Mouse (Mus musculus) NIH3T3 (cell line): Measurements from ENCODE around the gene Csrp1.

ENCODE experiments used
- DNase-seq: peaks from one replicate; pipeline ENCODE4 v3.0.0-alpha.2; 2012; ENCODE audit warnings: low read depth

The Csrp1 gene

DNA sequence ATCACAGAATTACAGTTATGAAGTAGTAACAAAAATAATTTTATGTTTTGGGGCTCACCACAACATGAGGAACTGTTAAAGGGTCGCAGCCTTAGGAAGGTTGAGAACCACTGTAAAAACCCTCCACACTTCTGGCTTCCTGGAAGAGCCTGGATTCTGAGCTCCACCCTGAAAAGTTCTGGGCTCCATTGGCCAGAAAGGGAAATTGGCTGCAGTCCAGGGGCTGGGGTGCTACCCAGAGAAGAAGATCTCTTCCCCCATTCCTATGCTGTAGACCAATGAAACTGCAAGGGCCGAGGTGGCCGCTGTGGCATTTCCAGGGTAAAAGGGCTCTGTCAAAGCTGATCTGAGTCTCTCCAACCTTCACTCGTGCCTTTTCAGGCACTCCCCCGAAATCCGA is 21.8 kb upstream of the Csrp1 start:
- DNase-seq, result peak; percentile 43

DNA sequence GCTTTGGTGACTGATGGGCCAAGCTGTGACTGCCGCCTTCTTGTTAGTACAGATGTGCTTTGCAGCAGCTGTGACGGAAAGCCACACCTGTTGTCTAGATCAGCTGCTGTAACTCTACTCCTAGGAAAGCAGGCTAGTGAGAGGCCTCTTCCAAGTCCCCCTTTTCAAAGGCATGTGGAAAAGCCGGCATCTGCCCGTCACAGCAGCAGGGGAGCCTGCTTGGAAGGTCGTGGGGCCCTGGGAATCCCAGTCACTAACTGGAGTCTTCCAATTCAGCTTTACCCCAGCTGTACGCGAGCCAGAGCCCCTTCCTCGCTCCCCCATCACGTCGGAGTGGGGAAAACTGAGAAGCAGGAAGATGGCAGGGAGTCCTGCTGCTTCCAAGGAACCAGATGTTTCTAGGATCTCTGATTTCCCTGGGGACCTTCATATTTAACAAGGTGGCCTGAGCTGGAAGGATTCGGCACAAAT is 21.4 kb upstream of the Csrp1 start:
- no peak for DNase-seq

DNA sequence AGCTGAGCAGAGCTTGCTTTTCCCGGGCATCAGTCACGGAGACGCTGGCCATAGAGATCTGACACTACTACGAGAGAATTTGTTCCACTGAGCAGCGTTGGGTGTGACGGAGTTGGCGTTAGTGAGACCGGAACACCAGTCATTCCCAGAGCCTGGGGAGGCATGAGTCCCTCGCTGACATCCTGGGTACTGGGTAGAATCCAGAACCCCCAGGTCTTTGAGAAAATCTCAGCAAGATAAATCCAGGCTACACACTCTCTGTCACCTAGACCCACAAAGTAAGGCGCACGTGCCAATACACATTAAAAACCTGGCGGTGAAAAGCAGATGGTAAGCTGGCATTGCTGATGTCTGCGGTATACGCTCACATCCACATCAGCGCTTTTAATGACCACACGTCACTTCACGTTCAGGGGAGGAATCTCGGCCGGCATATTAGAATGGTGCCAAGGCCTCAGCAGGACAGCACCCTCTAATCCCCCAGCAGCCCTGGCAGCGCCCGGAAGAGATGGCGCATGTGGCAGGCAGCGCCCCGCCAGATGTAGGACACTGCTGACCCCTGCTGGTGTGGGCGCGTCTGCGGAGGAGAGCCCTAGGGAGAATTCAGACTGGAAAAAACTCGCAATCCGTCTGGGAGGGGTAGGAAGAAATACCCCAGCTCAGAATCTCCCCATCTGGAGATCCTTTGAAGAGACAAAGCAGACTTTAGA is 20.7 kb upstream of the Csrp1 start:
- DNase-seq, result peak; percentile 93

DNA sequence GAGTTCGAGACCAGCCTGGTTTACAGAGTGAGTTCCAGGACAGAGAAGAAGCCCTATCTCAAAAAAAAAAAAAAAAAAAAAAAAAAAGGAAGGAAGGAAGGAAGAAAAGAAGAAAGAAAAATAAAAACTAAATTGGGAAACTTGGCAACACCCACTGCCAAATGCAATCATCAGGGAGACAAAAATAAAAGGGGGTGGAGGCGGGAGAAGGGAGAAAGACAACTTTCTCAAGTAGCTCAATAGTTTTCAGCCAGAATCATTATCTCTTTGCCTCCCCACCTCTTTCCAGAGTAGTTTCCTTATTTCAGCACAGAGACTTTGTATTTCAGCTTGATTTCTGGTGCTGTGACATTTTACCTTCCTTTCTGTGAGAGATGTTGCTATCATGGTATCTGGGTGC is 20.0 kb upstream of the Csrp1 start:
- DNase-seq, result peak; percentile 44

DNA sequence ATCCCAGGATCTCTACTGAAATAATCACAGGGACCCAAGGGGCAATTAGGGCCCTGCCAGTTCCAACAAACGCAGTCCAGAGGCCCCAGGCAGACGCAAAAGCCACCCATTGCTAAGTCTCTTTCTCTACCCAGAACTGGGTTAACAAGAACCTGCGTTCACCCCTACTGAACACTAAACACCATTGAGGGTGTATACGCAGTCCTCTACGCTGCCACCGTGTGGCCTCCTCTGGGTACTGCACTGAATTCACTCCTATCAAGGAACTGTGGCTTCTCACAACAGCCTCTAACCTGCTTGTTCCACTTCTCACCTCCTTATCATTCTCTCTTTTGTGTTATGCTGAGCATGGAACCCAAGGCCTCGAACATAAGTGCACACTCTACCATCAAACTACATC is 19.3 kb upstream of the Csrp1 start:
- peak; percentile 90 for DNase-seq

DNA sequence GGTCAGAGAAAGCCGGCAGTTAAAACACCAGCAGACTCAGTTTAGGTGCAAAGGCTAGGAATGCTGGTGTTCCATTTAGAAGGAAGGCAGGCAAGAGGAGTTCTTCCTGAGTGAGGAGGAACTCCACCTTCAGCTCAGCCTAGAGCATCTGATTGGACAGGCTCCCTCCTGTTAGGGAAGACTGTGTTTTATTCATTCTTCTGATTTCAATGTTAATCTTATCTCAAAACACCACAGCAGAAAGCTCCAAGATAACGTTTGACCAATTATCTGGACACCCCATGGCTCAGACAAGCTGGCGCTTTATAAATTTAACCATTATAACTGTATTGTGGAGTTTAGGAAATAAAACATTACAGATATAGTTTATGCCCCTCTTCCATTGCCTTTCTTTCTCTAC is 18.5 kb upstream of the Csrp1 start:
- DNase-seq, result no peak

DNA sequence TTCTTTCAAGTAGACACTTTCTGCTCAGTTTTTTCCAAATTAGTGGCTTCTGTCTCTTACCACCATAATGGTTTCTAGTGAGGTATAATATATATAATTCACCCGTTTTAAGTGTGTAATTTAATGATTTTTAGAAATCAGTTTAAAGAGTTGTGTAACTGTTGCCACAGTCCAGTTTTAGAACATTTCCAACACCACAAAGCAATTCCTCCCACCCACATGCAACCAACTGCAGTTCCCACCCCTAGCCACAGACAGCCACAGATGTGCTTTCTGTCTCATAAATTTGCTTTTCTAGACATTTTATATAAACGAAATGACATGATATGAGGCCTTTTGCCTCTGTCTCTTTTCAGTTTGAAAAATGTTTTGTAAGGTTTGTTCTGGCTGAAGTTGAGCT is 17.1 kb upstream of the Csrp1 start:
- DNase-seq, result no peak

DNA sequence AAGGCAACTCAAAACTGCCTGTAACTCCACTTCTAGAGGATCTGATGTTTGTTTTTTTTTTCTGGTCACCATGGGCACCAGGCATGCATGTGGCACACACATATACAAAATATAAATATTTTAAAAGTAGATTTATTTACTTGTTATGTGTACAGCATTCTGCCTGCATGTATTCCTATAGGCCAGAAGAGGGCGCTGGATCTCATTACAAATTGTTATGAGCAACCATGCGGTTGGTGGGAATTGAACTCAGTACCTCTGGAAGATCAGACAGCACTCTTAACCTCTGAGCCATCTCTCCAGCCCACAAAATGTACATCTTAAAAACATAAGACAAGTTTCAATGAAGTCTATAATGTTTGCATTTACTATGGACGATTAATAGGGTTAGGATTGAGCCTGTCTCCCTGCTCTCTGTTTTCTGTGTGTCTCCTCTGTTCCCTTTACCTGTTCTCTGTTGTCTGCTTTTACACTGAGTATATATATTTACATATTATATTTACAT is 15.5 kb upstream of the Csrp1 start:
- no peak for DNase-seq

DNA sequence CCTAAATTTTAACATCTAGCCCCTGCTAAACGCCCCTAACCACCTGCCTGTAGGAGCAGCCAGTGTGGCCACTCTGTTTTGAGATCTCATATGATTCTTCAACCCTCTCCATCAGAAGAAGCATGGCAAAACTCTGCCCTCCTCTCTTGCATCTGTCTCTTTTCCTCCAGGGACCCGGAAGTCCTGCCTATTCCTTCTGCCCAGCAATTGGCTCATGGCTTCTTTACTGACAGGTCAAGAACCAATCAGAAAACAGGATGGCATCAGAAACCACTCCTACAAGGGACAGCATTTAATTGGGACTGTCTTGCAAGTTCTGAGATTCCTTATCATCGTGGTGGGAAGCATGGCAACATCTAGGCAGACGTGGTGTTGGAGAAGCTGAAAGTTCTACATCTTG is 11.5 kb upstream of the Csrp1 start:
- no peak for DNase-seq

DNA sequence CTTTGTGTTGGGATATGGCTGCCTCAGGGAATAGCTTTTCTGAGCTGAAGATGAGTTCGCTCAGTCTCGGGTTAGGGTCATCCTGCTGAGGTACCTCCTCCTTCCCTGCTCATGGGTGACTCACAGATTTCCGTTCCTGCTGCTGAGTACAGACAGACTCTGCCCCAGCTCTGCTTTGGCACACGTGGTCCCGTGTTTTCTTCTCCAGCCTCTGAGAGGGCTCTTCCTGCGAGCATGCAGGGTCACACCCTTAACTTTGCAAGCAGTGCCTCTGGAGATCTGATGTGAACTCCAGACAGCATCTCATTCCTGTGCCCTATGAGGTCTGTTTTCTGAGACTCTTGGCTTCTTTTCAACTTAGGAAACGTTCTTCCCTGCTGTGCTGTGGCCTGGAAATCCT is 8.7 kb upstream of the Csrp1 start:
- peak; percentile 68 for DNase-seq

DNA sequence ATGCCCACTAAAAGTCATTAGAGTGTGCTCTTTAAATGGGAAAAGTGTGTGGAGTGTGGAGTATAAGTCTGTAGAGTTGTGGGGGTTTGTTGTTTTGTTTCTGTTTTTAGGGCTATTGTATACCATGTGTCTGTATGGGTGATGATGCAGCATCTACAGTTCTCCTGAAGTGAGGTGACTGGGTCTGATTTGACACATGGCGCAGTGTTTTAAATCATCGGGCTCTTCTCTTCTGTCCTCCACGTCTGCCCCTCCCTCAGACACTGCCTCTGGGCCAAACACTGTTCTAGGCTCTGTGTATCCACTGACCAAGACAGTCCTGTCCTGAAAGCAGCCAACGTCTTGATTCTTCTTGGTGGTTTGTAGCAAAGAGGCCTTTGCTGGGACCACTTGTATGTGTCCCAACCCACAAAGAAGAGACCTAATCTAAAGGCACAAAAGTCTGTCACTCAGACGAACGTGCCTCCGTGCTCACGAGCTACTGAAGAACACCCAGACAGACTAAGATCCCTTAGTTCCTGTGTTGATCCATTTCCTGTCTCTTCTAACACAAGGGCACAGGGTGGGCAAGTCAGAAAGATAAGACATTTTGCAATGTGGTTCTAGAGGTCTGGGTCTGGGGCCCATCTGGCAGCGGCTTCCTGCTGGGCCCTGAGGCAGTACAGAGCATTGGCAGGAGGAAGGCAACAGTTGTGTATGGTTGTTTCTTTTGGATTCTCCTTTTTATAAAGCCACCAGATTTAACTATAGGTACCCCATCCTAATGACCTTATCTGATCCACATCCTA is 5.6 kb upstream of the Csrp1 start:
- no peak for DNase-seq

DNA sequence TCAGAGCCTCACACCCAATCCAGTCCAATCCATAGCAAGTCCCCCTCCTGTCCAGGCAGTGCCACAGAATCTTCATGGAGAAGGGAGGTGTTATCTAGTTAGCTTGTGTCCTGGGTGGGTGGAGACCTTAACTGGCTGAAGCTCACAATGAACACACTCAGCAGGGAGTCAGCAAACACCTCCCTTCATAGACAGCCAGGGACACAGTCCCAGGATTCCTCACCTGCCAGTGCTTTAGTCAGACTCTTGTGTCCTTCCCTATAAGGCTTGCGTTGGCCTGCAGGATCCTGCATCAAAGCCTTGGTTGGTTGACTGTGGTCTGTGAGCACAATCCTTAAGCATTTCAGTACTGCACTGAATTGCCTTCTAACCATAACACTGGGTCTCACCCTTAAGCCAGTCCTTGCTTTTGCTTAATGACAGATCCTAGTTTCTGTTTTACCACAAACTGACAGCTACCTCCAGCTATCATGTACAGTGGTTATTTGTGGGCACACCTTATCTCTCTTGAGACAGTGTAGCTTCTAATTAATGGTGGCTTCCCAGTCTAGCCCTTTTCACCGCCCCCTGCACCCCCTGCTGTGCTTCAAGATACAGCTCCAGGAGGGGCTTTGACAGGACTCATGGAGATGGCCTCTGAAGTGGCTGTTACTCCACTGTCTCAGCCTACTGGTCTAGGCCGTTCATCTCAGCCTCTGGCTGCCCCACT is 4.8 kb upstream of the Csrp1 start:
- DNase-seq, result no peak

DNA sequence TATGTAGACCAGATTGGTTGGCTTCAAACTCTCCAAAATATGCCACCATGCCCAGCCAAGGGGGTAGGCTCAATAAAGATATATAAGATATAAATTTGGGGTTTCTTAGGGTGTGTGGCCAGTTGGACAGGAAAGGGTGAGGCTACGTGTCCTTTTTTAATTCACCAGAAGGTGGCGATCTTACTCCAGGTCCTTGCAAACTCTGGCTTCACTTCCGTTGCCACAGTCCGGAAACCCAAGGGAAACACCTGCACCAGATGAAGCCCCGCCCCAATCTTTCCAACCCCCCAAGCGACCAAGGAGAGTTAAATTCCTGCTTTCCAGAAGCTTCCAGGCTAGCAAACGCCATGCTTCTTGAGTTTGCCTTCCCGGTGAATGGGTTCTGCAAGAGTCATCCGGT is 375 bp upstream of the Csrp1 start:
- DNase-seq, result peak; percentile 89

DNA sequence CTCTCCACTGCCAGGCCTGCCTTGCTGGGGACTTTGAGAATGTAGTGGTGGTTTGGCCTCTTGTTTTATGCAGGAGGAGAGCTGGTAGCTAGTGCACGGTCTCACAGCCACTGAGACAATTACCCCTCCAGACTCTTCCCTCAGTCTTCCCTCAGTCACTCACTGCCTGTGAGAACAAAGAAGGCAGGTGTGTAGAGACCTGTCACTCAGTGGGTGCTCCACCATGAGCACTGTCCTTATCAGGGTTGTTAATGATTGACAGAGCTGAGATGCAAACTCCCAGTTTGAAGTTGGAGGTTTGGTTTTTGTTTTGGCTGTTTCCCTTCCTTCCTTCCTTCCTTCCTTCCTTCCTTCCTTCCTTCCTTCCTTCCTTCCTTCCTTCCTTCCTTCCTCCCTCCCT is 3.2 kb downstream of the Csrp1 start:
- no peak for DNase-seq

DNA sequence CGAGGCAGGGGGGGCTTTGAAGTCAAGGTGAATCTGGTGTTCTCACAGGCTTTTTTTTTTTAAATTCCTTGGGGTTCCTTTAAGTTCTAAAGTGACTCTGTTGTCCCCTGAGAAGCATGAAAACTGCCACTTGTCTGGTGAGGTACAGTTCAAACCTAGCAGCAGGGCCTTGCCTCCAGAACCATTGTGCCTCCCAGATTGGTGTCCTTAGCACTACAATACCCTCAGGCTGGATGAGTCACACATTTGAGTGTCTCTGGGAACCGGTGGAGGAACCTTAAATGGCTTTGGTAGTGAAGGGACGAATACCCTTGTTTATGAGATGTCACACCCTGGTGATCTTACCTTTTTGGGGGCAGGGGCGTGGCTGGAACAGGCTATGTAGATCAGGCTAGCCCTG is 4.3 kb downstream of the Csrp1 start:
- DNase-seq, result peak; percentile 67

DNA sequence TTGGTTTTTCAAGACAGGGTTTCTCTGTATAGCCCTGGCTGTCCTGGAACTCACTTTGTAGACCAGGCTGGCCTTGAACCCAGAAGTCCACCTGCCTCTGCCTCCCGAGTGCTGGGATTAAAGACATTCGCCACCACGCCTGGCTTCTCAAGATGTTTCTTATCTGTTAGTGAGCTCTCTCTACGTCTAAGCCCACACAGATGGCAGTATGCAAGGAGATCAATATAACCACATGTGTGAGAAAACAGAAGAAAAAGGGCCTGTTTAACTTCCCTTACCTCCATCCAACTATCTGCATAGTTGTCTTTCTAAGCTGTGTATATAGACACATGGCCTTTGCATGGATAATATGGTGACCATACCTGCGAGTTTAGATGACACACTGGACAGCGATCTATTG is 5.5 kb downstream of the Csrp1 start:
- DNase-seq, result no peak

DNA sequence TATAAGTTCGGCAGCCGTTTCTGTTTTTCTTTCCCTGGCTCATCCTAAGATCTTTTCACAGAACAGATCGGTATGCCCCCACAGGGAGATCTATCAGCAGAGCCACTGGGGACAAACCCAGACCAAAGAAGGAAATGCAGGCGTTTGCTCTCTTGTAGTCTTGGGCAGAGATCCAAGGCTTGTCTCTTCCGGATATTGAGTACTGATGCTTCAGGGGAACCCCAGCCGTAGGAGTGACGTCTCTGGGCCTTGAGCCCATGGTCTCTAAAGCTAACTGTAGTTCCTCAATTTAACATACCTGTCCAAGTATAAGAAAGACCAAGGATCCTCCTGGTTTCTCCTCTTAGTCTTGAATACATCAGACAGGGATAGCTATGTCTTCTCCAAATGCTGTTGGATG is 6.1 kb downstream of the Csrp1 start:
- no peak for DNase-seq

DNA sequence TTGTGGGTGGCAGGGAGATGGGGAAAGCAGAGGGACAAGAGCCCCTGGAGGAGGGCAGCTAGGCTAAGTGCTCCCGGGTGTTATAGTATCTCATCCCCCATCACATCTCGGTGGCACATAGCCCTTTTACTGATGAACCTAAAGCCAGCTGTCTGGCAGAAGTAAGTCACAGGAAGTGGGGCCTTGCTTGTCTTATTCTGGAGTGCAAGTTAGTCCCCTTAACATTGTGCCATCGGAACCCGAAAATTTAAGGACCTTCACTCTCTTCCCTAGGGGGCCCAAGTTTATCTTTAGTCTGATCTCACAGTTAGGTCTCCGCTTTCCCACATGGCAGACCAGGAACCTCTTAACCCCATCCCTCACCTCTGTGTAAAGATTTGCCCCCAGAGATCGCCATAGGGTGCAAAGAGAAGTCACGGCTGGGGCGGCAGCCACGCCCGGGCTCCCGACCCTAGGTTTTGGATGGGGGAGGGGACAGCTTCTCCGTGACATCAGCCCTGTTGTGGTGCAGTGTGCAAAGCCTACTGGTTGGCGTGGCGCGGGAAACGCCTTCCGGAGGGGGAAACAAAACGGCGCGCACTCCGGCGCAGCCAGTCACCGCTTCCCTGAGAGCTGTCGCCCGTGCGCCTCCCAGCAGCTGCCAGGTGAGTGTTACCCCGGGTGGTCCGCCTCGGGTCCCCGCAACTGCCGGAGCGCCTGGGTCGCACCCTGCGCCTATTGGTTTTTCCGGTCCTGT is 8.9 kb downstream of the Csrp1 start:
- peak; percentile 93 for DNase-seq

DNA sequence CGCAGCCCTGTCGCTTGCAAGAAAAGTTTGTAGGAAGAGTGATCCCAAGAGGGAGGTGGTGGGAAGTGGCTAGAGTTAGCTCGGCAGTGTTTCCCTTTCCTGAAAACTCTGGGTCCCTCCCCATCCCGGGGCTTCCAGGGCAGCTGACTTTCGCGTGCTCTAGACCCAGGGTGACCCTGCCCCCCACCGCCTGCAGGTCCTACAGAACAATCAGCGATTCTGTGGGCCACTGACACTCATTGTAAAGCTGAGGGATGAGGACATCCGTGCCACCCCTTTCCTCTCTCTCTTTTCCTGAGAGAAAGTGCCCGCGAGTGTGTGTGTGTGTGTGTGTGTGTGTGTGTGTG is 9.5 kb downstream of the Csrp1 start:
- DNase-seq, result peak; percentile 59

DNA sequence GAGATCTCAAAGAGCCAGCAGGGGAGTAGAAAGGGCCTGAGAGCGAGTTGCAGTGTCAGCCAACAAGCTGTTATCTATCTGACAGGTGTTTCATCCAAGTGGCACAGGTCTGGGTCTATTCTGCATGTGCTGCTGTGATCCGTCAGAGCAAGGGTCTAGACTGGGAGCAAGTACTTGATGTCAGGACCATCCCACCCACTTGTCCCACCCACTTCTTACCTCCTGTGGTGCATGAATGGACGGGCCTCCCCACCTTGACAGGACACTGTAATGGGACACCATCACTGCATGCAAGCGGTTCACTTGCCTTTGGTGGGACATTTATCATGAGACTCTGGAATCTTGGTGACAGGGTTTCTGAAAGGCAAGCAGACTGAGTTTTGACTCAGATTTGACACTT is 10.0 kb downstream of the Csrp1 start:
- DNase-seq, result peak; percentile 45

DNA sequence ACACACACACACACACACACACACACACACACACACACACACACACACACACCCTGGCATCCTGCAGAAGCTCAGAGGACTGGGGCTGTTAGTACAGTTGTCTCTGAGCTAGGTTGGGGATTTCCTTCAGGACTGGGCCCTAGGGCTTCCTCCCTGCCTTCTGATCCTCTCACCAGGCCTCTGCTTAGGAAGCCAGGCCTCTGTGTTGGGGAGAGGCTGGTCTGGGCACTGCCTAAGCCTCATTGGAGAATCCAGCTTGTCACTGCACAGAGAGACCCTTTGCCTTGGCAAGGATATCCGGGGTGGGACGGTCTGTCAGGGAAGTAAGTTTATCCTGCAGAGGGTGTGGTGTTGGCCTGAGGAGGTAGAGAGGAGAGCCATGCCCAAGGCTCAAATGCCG is 10.4 kb downstream of the Csrp1 start:
- DNase-seq, result peak; percentile 42

DNA sequence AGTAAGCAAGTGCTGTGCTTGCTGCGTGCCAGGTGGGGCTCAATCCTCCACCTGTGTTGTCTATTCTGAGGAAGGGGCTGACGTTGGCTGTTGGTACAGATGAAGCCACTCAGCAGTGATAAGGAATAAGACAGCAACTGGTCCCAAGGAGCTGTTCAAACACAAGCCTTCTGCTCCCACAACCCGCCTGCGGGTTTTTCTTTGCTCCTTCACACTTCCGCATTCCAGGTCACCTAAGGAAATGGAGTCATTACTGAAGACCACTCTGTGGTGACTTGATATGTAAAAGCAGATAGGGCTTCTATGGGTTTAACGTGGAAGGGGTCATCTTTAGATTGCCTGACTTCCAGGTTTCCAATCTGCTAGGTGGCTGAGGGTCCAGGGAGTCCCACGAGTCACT is 11.5 kb downstream of the Csrp1 start:
- DNase-seq, result no peak
